Mouse (Mus musculus): Measurements from ENCODE around the gene Ets2. TPM values are rescaled to one million over a fixed set of nuclear protein-coding genes. Genes with fewer than 3 reads are reported as not detected.

Gene Ets2
- total and polyA plus RNA-seq, 3 experiments: 49.4 to 138 (median 74.7) TPM

GRCm38 (mm10) chr16:95770402-95770801, 68.5 kb downstream of the Ets2 start:
- no peak for DNase-seq (ENCODE audit: low spot score)
- Histone ChIP-seq H3K36me3 (replicated peaks) (no peaks in the 10 kb centered on the region), H3K9me3 (replicated peaks) (no peaks in the 10 kb centered on the region), H3K4me3 (ENCODE audit: low read depth, low read length) (no peak overlapping the region), H3K4me1 (ENCODE audit: insufficient read depth, low read depth, low read length) (peaks cover 71% of the 10 kb centered on the region), H3K27me3 (ENCODE audit: insufficient read depth, low read length) (no peaks in the 10 kb centered on the region; the same call in 1 of the 2 replicates)
- ATAC-seq (ENCODE audit: extremely low read depth, insufficient number of reproducible peaks, low FRiP score, poor library complexity, severe bottlenecking): no peak
- TF ChIP-seq GATA2 (IDR thresholded peaks at IDR 0.05; ENCODE audit: borderline replicate concordance, low read depth, low read length): no peak
- no peak for TF ChIP-seq POLR2AphosphoS5 (IDR thresholded peaks at IDR 0.05; ENCODE audit: insufficient replicate concordance, low read depth, low read length)
- TF ChIP-seq GATA1 (IDR thresholded peaks at IDR 0.05; ENCODE audit: borderline replicate concordance, low read length): no peak
- no peak for TF ChIP-seq TAL1 (conservative IDR thresholded peaks at IDR 0.05; ENCODE audit: low read depth, low read length)
- TF ChIP-seq CTCF (IDR thresholded peaks at IDR 0.05; ENCODE audit: low read depth, low read length): no peak

Other genes with a start within 250 kb of the Ets2 start
- gene Erg, start 115.5 kb upstream of the Ets2 start, total RNA-seq (2014; fragmentation: Nextera tagmentation): 6.1 and 7.4 TPM in 2 replicates
- 15.7 and 17.7 TPM in 2 replicates for gene Erg, start 115.5 kb upstream of the Ets2 start, total RNA-seq (2017)
- gene Erg, start 115.5 kb upstream of the Ets2 start, polyA plus RNA-seq (2012): 2.0 TPM in 2 replicates